ENCODE assay signal across 25 mouse cellular contexts in genomic region chr3:148107031-148107430, GRCm38 (mm10).
DNase-seq lines count a peak whose midpoint lies in the region; ATAC-seq and TF ChIP-seq lines count a peak whose summit lies in the region.
"Had no signal": no experiment of that assay in that cellular context is flagged by ENCODE, and none has a peak within 500 bp of the region (broad histone marks: within the 10 kb centered on the region; RNA-seq: fewer than 3 reads in every experiment).

No protein-coding gene starts in this region.

- H3K4me2 ChIP-seq in embryonic facial prominence, embryonic 11.5 days (ENCODE audit: low read depth, low read length), result no peak overlapping the region
- H3K4me2 ChIP-seq: embryonic facial prominence, embryonic 13.5 days; forebrain, embryonic 12.5 days; forebrain, embryonic 15.5 days had no signal

- no peaks in the 10 kb centered on the region for H3K9me3 ChIP-seq in embryonic facial prominence, embryonic 11.5 days (replicated peaks; ENCODE audit: control insufficient read depth, low read length)
- H3K9me3 ChIP-seq in embryonic facial prominence, embryonic 10.5 days, result 0 out of 2 replicates have a peak, but pooled peaks cover 2% of the 10 kb centered on the region
- H3K9me3 ChIP-seq: forebrain, embryonic 10.5 days; forebrain, embryonic 12.5 days; forebrain, embryonic 15.5 days had no signal

- peak; percentile 12 for DNase-seq in embryonic facial prominence, embryonic 11.5 days (ENCODE audit: low spot score)
- DNase-seq in embryonic facial prominence, embryonic 10.5 days (ENCODE audit: low spot score), result no peak
- peak; percentile 8 for DNase-seq in retina, postnatal 1 day
- no peak for DNase-seq in retina, embryonic 14.5 days (ENCODE audit: low spot score)
- DNase-seq in brain, embryonic 14.5 days (ENCODE audit: low read depth), result peak; percentile 62
- no peak for DNase-seq in thymus, postnatal 25 days
- DNase-seq: adrenal gland, adult 8-10 months; adrenal gland, postnatal 14 days; adrenal gland, postnatal 36 days; cerebellum, adult 11 months; cerebellum, adult 18-20 months; cerebellum, adult 8-10 months; cerebellum, adult 9-11 months; cerebellum, postnatal 14 days; cerebellum, postnatal 36 days; embryo, embryonic 11 days had no signal

- WGBS in embryonic facial prominence, embryonic 11.5 days, result 65% methylated on average over 1 of the region's 1 CpGs
- WGBS in embryonic facial prominence, embryonic 10.5 days, result 72% methylated on average over 1 of the region's 1 CpGs

- no peak for TF ChIP-seq POLR2A in brain, embryonic 14.5 days (IDR thresholded peaks at IDR 0.05; ENCODE audit: borderline replicate concordance, extremely low read depth, insufficient read depth, insufficient read length, poor library complexity, severe bottlenecking)
- TF ChIP-seq POLR2A in embryonic fibroblast, embryonic 13.5 days (IDR thresholded peaks at IDR 0.05; ENCODE audit: low read depth, low read length), result no peak

- no peaks in the 10 kb centered on the region for H3K4me1 ChIP-seq in embryonic facial prominence, embryonic 11.5 days (ENCODE audit: control insufficient read depth, insufficient read depth, low read length)
- no peaks in the 10 kb centered on the region for H3K4me1 ChIP-seq in embryonic facial prominence, embryonic 10.5 days
- H3K4me1 ChIP-seq in embryonic fibroblast, embryonic 13.5 days (ENCODE audit: control insufficient read depth, insufficient read depth, low read length), result no peaks in the 10 kb centered on the region
- H3K4me1 ChIP-seq: embryonic facial prominence, embryonic 13.5 days; forebrain, embryonic 10.5 days; forebrain, embryonic 12.5 days; forebrain, embryonic 15.5 days had no signal

- no peak overlapping the region for H3K4me3 ChIP-seq in embryonic facial prominence, embryonic 11.5 days (ENCODE audit: low read depth, low read length)
- H3K4me3 ChIP-seq in embryonic facial prominence, embryonic 10.5 days, result no peak overlapping the region
- no peak overlapping the region for H3K4me3 ChIP-seq in embryonic fibroblast, embryonic 13.5 days (ENCODE audit: insufficient read depth, low read length)
- H3K4me3 ChIP-seq: embryonic facial prominence, embryonic 13.5 days; erythroblast, embryonic 14.5 days; forebrain, embryonic 10.5 days; forebrain, embryonic 12.5 days; forebrain, embryonic 15.5 days had no signal

- no peaks in the 10 kb centered on the region for H3K36me3 ChIP-seq in embryonic facial prominence, embryonic 11.5 days (replicated peaks; ENCODE audit: control insufficient read depth, insufficient read depth, low read depth, low read length)
- no peaks in the 10 kb centered on the region for H3K36me3 ChIP-seq in embryonic facial prominence, embryonic 10.5 days (replicated peaks)
- H3K36me3 ChIP-seq: embryonic facial prominence, embryonic 13.5 days; forebrain, embryonic 10.5 days; forebrain, embryonic 12.5 days; forebrain, embryonic 15.5 days had no signal

- H3K27me3 ChIP-seq in embryonic facial prominence, embryonic 11.5 days (ENCODE audit: control insufficient read depth, insufficient read depth, low read length), result no peaks in the 10 kb centered on the region
- H3K27me3 ChIP-seq in embryonic facial prominence, embryonic 10.5 days (replicated peaks; ENCODE audit: low read depth, poor library complexity, severe bottlenecking), result no peaks in the 10 kb centered on the region
- H3K27me3 ChIP-seq: embryonic facial prominence, embryonic 13.5 days; forebrain, embryonic 12.5 days; forebrain, embryonic 15.5 days; Patski had no signal

- no peak for ATAC-seq in embryonic facial prominence, embryonic 11.5 days (replicated peaks; ENCODE audit: insufficient number of reproducible peaks, low FRiP score, low TSS enrichment, low read depth)
- no peak for ATAC-seq in megakaryocyte progenitor cell, adult 5-6 weeks (replicated peaks; ENCODE audit: poor library complexity)
- ATAC-seq: activated CD4-positive, CD25-positive, alpha-beta regulatory T cell, adult 4 months; forebrain, embryonic 15.5 days; Patski had no signal

- no peak overlapping the region for H3K9ac ChIP-seq in embryonic facial prominence, embryonic 11.5 days (replicated peaks; ENCODE audit: low read length)
- H3K9ac ChIP-seq: embryonic facial prominence, embryonic 13.5 days; forebrain, embryonic 12.5 days; forebrain, embryonic 15.5 days had no signal

- TF ChIP-seq CTCF in brain, embryonic 14.5 days (IDR thresholded peaks at IDR 0.05; ENCODE audit: borderline replicate concordance, extremely low read depth, insufficient read depth, insufficient read length), result no peak
- TF ChIP-seq CTCF in embryonic fibroblast, embryonic 13.5 days (IDR thresholded peaks at IDR 0.05; ENCODE audit: borderline replicate concordance, insufficient read depth, low read length), result no peak

- no peak overlapping the region for H3K27ac ChIP-seq in embryonic facial prominence, embryonic 11.5 days (replicated peaks; ENCODE audit: low read depth, low read length)
- no peak overlapping the region for H3K27ac ChIP-seq in embryonic facial prominence, embryonic 10.5 days (replicated peaks)
- H3K27ac ChIP-seq in embryonic fibroblast, embryonic 13.5 days (ENCODE audit: insufficient read depth, low read length), result peak overlapping the region; percentile 52; the same call in 1 of the 2 replicates
- H3K27ac ChIP-seq: embryonic facial prominence, embryonic 13.5 days; forebrain, embryonic 10.5 days; forebrain, embryonic 12.5 days; forebrain, embryonic 15.5 days had no signal

Comparison
In these comparisons a context has a peak if more than half of its experiments do, and no peak if none do; other contexts are left out.
1. DNase-seq: peak in embryonic facial prominence, embryonic 11.5 days (single experiment), retina, postnatal 1 day (single experiment) and brain, embryonic 14.5 days (single experiment); none in embryonic facial prominence, embryonic 10.5 days (single experiment), retina, embryonic 14.5 days (single experiment) and thymus, postnatal 25 days (single experiment).